Mouse (Mus musculus) gastrocnemius, postnatal 4 days (tissue): ENCODE measurements around the gene Wdr90. TPM values are rescaled to one million over a fixed set of nuclear protein-coding genes. Genes with fewer than 3 reads are reported as not detected.
A peak's percentile ranks its signal among the peaks of the same experiment; 100 is the strongest.

ENCODE experiments used
- DNase-seq, 2 experiments: peaks; one replicate each; pipeline ENCODE4 v3.0.0; 2021 to 2022; ENCODE audit warnings: low spot score in 2 of 2, mixed read lengths in 2 of 2
- long read RNA-seq, 2 experiments: library from polyadenylated mRNA; stranded (forward); transcript quantifications; one replicate each; pipeline ENCODE4 v2.0.0; 2021
- total RNA-seq, 2 experiments: library from RNA; stranded (reverse); gene quantifications; 2 replicates each; pipeline ENCODE4 v1.2.3; 2021

Gene Wdr90
- total RNA-seq, result 10 to 100 TPM; 11.7 to 12.0 TPM
- long read RNA-seq, experiment 1, full-length matches to known transcripts, result 1 of 6 reads
- long read RNA-seq, experiment 1, partial matches to known transcripts, result 1 of 6 reads
- long read RNA-seq, experiment 1, other reads (novel, unspliced or antisense), result 4 of 6 reads
- long read RNA-seq, experiment 2, full-length matches to known transcripts, result 3 of 13 reads
- long read RNA-seq, experiment 2, partial matches to known transcripts, result 5 of 13 reads
- long read RNA-seq, experiment 2, other reads (novel, unspliced or antisense), result 5 of 13 reads

- peak; percentile 74 to 87 for DNase-seq
Measured at GRCm38 (mm10) chr17:25860832-25861703, at the start of gene Wdr90. Gene Wdr90, minus strand, starts transcription at chr17:25861501.

GRCm38 (mm10) chr17:25907640-25908039 is 46.3 kb upstream of the Wdr90 start:
- DNase-seq, result no peak

- DNase-seq, result no peak
Measured at GRCm38 (mm10) chr17:25903061-25903460, 41.8 kb upstream of the Wdr90 start.

- no peak for DNase-seq
Measured at GRCm38 (mm10) chr17:25900193-25900592, 38.9 kb upstream of the Wdr90 start.

- no peak for DNase-seq
Measured at GRCm38 (mm10) chr17:25895891-25896290, 34.6 kb upstream of the Wdr90 start.

- no peak for DNase-seq
Measured at GRCm38 (mm10) chr17:25895415-25895814, 34.1 kb upstream of the Wdr90 start.

GRCm38 (mm10) chr17:25893975-25894617 is 32.8 kb upstream of the Wdr90 start:
- DNase-seq, result peak in 1 of 2 experiments; percentile 63

- no peak for DNase-seq
Measured at GRCm38 (mm10) chr17:25888837-25889236, 27.5 kb upstream of the Wdr90 start.

GRCm38 (mm10) chr17:25887467-25887866 is 26.2 kb upstream of the Wdr90 start:
- no peak for DNase-seq

GRCm38 (mm10) chr17:25886806-25887205 is 25.5 kb upstream of the Wdr90 start:
- no peak for DNase-seq

GRCm38 (mm10) chr17:25885636-25886035 is 24.3 kb upstream of the Wdr90 start:
- DNase-seq, result no peak

- no peak for DNase-seq
Measured at GRCm38 (mm10) chr17:25883824-25884223, 22.5 kb upstream of the Wdr90 start.

- no peak for DNase-seq
Measured at GRCm38 (mm10) chr17:25883268-25883667, 22.0 kb upstream of the Wdr90 start.

GRCm38 (mm10) chr17:25882306-25882705 is 21.0 kb upstream of the Wdr90 start:
- no peak for DNase-seq

GRCm38 (mm10) chr17:25881691-25882090 is 20.4 kb upstream of the Wdr90 start:
- DNase-seq, result no peak

GRCm38 (mm10) chr17:25880913-25881641 is 19.8 kb upstream of the Wdr90 start:
- DNase-seq, result no peak

- no peak for DNase-seq
Measured at GRCm38 (mm10) chr17:25880196-25880910, 19.1 kb upstream of the Wdr90 start, which contains the start of gene Wfikkn1. Gene Wfikkn1, minus strand, starts transcription at chr17:25880858.

- no peak for DNase-seq
Measured at GRCm38 (mm10) chr17:25879750-25880149, 18.4 kb upstream of the Wdr90 start.

GRCm38 (mm10) chr17:25879261-25879660 is 18.0 kb upstream of the Wdr90 start:
- no peak for DNase-seq

GRCm38 (mm10) chr17:25878611-25879180 is 17.4 kb upstream of the Wdr90 start:
- no peak for DNase-seq
